Mouse (Mus musculus) midbrain, postnatal 0 days (tissue): ENCODE measurements around the gene Kmt2e. TPM values are rescaled to one million over a fixed set of nuclear protein-coding genes. Genes with fewer than 3 reads are reported as not detected.
A peak's percentile ranks its signal among the peaks of the same experiment; 100 is the strongest.

Source experiments
- ATAC-seq: fragments of 200-750 bp; cut with Nextera tagmentation; 2 replicates; pipeline ENCODE4 v1.8.0; 2017; ENCODE audit warnings: moderate number of reproducible peaks, mild to moderate bottlenecking, moderate TSS enrichment, moderate library complexity; ENCODE audit not compliant: low FRiP score
- DNase-seq: peaks from one replicate; pipeline ENCODE4 v3.0.0-alpha.2; 2015; ENCODE audit warnings: low spot score
- H3K27ac ChIP-seq: fragments of 300-500 bp; sonication (generic); 2 replicates; pipeline ENCODE4 v1.5.1; 2014; ENCODE audit warnings: low read depth, mild to moderate bottlenecking, low read length, mixed read lengths
- H3K27me3 ChIP-seq: fragments of 300-500 bp; sonication (generic); 2 replicates; pipeline ENCODE4 v1.6.1; 2014; ENCODE audit warnings: low read length, control low read depth, mixed read lengths; ENCODE audit not compliant: insufficient read depth
- H3K36me3 ChIP-seq: fragments of 300-500 bp; sonication (generic); 2 replicates; pipeline ENCODE4 v1.6.1; 2014; ENCODE audit warnings: low read length, control low read depth, mixed read lengths; ENCODE audit not compliant: insufficient read depth
- H3K4me1 ChIP-seq: fragments of 300-500 bp; sonication (generic); 2 replicates; pipeline ENCODE4 v1.6.1; 2014; ENCODE audit warnings: mild to moderate bottlenecking, control low read depth, antibody characterized with exemption, low read length, mixed read lengths; ENCODE audit not compliant: insufficient read depth
- H3K4me2 ChIP-seq: fragments of 300-500 bp; sonication (generic); 2 replicates; pipeline ENCODE4 v1.6.1; 2014; ENCODE audit warnings: low read depth, mild to moderate bottlenecking, low read length, mixed read lengths; ENCODE audit not compliant: poor library complexity, severe bottlenecking
- H3K4me3 ChIP-seq: fragments of 300-500 bp; sonication (generic); 2 replicates; pipeline ENCODE4 v1.5.1; 2014; ENCODE audit warnings: low read depth, mild to moderate bottlenecking, low read length, moderate library complexity
- H3K9ac ChIP-seq: fragments of 300-500 bp; sonication (generic); replicated peaks from 2 replicates; pipeline ENCODE4 v1.6.1; 2014; ENCODE audit warnings: mild to moderate bottlenecking, low read length, moderate library complexity, mixed read lengths; ENCODE audit not compliant: poor library complexity, severe bottlenecking
- H3K9me3 ChIP-seq: fragments of 300-500 bp; sonication (generic); 2 replicates; pipeline ENCODE4 v1.6.1; 2016; ENCODE audit warnings: low read length, control low read depth
- CTCF ChIP-seq: IDR thresholded peaks from 2 replicates; pipeline ENCODE4 v1.5.1; 2016; ENCODE audit warnings: antibody characterized with exemption, mild to moderate bottlenecking
- WGBS: fragments of 180-500 bp; shearing (Covaris S2); extraction: QIAGEN DNeasy Blood & Tissue Kit; methylation state at CpG from one replicate; pipeline ENCODE4 v1.1.7; 2014; 5-methylcytosine and 5-hydroxymethylcytosine counted together
- polyA plus RNA-seq: library from polyadenylated mRNA; unstranded; fragments of >200 nt; fragmentation: Nextera tagmentation; extraction: Ambion mirVana; gene quantifications from 2 replicates; pipeline ENCODE4 v1.2.1, GENCODE M21; 2015
- total RNA-seq: library from RNA; depleted of rRNA; stranded (reverse); fragments of >200 nt; gene quantifications from 2 replicates; pipeline ENCODE4 v1.2.3, GENCODE M21; 2014

The Kmt2e gene
- total and polyA plus RNA-seq, 2 experiments from 2014 or later, result 49.3 to 144 TPM

DNA sequence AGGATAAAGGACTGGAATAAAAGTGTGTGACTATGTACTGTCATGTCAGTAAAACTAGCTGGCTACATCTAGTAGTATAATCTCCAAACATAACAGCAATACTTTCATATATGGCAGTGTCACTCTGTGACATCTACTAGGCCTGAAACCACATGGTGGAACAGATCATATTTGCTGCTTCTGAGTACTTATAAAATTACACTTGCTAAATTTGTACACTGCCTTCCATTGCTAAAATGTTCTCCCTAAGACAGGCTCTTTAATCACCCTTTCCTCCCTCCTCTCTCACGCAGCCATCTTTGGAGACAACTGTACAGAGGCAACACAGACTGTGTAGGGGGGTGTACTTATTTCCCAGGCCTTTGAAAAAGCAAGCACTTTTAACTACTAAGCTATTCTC is 13.8 kb upstream of the Kmt2e start:
- Histone ChIP-seq H3K9ac (0 out of 2 replicates have a peak overlapping the region, but pooled peaks have one; percentile 13), H3K4me3 (no peak overlapping the region), H3K4me2 (no peak overlapping the region), H3K27ac (no peak overlapping the region), H3K4me1 (peaks cover 4% of the 10 kb centered on the region; the same call in 1 of the 2 replicates), H3K9me3 (no peaks in the 10 kb centered on the region), H3K36me3 (0 out of 2 replicates have a peak, but pooled peaks cover 2% of the 10 kb centered on the region), H3K27me3 (no peaks in the 10 kb centered on the region)
- no peak for ATAC-seq
- no peak for TF ChIP-seq CTCF
- WGBS, result 26% methylated on average over 1 of the region's 1 CpGs
- no peak for DNase-seq

DNA sequence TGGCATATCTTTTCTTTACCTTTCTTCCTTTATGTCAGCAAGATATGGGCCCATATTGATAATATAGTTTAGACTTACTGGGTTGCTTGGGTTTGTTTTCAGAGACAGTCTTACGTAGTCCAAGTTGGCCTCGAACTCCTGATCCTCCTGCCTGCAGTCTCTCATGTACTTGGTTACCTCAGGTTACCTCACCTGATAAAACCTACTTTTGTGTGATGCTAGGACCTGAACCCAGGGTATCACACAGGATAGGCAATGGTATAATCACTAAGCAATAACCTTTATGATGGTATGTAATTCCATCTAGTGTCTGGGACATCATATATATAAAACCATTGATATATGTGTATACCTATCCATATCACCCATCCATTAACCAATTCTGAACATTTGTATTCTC is 12.8 kb upstream of the Kmt2e start:
- H3K4me3 ChIP-seq, result no peak overlapping the region
- H3K9ac ChIP-seq, result no peak overlapping the region
- peaks cover 4% of the 10 kb centered on the region; the same call in 1 of the 2 replicates for H3K4me1 ChIP-seq
- no peak overlapping the region for H3K4me2 ChIP-seq
- no peak overlapping the region for H3K27ac ChIP-seq
- no peak for TF ChIP-seq CTCF
- ATAC-seq (no peak), DNase-seq (no peak)
- H3K36me3 ChIP-seq, result 0 out of 2 replicates have a peak, but pooled peaks cover 2% of the 10 kb centered on the region
- H3K27me3 ChIP-seq, result no peaks in the 10 kb centered on the region
- H3K9me3 ChIP-seq, result no peaks in the 10 kb centered on the region
- 92% methylated on average over 2 of the region's 2 CpGs for WGBS

DNA sequence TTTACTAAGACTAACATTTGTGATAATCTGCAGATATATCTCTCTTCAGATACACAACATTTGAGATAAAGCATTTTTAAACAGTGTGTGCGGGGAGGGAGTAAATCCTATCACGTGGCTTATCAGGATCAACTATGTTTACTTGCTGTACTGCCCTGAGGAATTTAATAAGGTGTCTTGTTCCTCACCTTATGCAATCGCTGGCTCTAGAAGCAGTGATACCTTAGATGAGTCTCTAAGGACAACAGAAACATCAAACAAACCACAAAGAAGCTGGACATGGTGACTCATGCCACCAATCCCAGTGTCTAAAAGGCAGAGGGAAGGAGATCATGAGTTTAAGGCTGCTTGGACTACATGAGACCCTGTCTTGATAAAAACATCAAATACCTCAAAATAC is 11.2 kb upstream of the Kmt2e start:
- H3K27me3 ChIP-seq, result no peaks in the 10 kb centered on the region
- no peak overlapping the region for H3K27ac ChIP-seq
- H3K9me3 ChIP-seq, result no peaks in the 10 kb centered on the region
- 82% methylated on average over 3 of the region's 3 CpGs for WGBS
- no peak for TF ChIP-seq CTCF
- H3K4me2 ChIP-seq, result no peak overlapping the region
- H3K4me1 ChIP-seq, result peaks cover 4% of the 10 kb centered on the region
- no peak for ATAC-seq
- H3K36me3 ChIP-seq, result 0 out of 2 replicates have a peak, but pooled peaks cover 2% of the 10 kb centered on the region
- H3K9ac ChIP-seq, result no peak overlapping the region
- DNase-seq, result no peak
- no peak overlapping the region for H3K4me3 ChIP-seq

DNA sequence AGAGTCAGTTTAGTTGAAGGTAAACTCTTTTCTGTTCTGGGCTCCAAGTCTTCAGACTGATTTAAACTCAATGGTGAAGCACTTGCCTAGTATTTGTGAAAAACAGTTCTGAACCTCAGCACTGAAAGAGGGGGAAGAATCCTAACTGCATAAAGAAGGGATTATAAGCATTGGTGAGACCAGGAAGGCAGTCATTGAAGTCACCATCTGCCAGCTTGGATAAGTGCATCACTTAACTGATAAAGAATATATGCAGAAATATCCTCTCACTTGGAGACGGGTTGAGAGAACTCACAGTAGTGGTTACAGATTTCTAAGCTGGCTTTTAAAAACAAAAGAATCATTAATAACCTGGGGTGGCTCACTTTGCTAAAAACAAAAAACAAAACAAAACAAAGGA is 6.7 kb upstream of the Kmt2e start:
- Histone ChIP-seq H3K36me3 (0 out of 2 replicates have a peak, but pooled peaks cover 2% of the 10 kb centered on the region), H3K27me3 (no peaks in the 10 kb centered on the region), H3K9ac (no peak overlapping the region), H3K4me2 (no peak overlapping the region), H3K9me3 (no peaks in the 10 kb centered on the region), H3K27ac (no peak overlapping the region), H3K4me3 (no peak overlapping the region), H3K4me1 (peaks cover 4% of the 10 kb centered on the region)
- no peak for TF ChIP-seq CTCF
- 22% methylated on average over 1 of the region's 1 CpGs for WGBS
- ATAC-seq (no peak), DNase-seq (no peak)

DNA sequence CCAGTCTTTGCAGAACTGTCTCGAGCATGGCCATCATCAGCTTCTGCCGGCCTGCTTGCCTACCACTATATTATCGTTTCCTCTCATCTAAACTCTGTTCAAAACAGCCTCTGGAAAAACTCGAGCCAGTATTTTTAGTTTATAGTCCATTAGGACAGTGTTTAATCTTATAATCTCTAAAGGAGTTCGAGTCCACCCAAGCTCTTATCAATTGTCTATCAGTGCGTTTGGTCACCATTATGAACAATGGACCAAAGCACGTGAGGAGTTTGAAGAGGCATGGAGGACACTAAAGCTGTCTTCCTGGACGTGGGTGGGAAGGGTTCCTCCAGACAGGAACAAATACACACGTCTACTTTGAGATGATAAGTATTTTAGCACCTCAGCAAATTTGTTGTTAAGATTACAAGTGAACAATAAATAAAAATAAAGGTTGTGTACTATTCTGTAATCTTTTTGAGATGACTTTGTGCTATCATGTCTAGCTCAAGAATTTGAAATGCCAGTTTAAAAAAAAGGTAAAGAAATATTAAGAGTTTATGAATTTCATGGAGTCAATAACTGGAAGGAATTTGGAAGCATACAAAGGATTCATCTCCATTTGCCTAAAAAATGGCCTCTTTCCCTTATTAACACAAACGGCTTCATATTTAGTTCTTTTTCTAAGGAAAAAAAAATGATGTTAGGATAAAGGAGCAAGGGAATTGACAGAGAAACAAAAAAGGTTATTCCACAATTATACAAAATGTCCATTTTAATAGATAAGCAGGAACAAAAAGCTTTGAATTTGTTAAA is 3.0 kb upstream of the Kmt2e start:
- no peaks in the 10 kb centered on the region for H3K36me3 ChIP-seq
- peak overlapping the region; percentile 93 for H3K9ac ChIP-seq
- DNase-seq (peak; percentile 41), ATAC-seq (no peak)
- no peaks in the 10 kb centered on the region for H3K9me3 ChIP-seq
- peaks cover 4% of the 10 kb centered on the region for H3K4me1 ChIP-seq
- H3K4me2 ChIP-seq, result peak overlapping the region; percentile 80
- WGBS, result 3% methylated on average over 10 of the region's 10 CpGs
- peak overlapping the region; percentile 100 for H3K27ac ChIP-seq
- peak overlapping the region; percentile 95 for H3K4me3 ChIP-seq
- no peaks in the 10 kb centered on the region for H3K27me3 ChIP-seq
- TF ChIP-seq CTCF, result no peak

DNA sequence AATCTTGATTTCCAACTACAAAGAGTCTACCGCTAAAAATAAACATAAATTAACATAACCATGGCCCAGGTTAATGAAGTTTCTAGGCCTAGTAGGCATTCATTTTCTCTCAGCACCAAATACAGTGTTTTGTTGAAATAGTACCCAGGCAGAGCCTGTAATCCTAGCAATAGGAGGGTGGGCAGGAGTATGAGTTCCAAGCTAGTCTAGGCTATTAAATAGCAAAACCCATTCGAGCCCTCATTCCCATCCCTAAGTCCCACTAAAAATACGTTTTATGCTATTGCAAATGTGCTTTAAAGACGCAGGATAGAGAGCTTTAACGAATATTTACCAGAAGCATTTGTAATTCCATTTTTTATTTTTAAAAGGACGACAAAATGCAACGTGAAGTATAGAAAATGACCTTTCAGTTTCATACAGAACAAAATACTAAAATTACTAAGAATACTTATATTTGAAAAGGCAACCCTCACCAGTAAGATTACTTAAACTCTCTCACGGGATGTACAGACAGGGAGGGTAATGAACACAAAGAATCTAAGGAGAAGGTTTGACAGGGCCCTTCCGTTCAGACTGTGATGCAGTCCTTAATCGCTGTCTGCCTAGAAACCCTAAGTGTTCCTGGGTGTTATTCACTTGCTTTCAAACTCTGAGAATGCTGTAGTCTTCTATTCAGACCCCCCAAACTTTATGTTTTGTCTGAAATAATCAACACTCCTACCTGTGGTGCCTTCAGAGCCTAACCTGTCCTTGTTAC is 2.1 kb upstream of the Kmt2e start:
- Histone ChIP-seq H3K9me3 (no peaks in the 10 kb centered on the region), H3K36me3 (no peaks in the 10 kb centered on the region), H3K4me3 (peak overlapping the region; percentile 95), H3K27me3 (no peaks in the 10 kb centered on the region), H3K9ac (peak overlapping the region; percentile 93), H3K27ac (peak overlapping the region; percentile 100), H3K4me1 (peaks cover 4% of the 10 kb centered on the region), H3K4me2 (peak overlapping the region; percentile 80)
- DNase-seq (no peak), ATAC-seq (no peak)
- 1% methylated on average over 10 of the region's 10 CpGs for WGBS
- no peak for TF ChIP-seq CTCF
